Mouse (Mus musculus): ENCODE data around the gene Sms. TPM values are rescaled to one million over a fixed set of nuclear protein-coding genes. Genes with fewer than 3 reads are reported as not detected.

Sms gene
- 90.4 and 102 TPM in 2 replicates for total RNA-seq (2012; rRNA removed)
- 258 and 279 TPM in 2 replicates for total RNA-seq (2014; rRNA removed)
- polyA plus RNA-seq (2012; ENCODE audit: insufficient read length, low read depth), result 180 and 187 TPM in 2 replicates

GRCm38 (mm10) chrX:157491944-157492726 lies at the start of gene Sms:
Sms (minus strand) TSS chrX:157492287.
- Histone ChIP-seq H3K4me2 (ENCODE audit: insufficient read depth, low read depth, poor library complexity, severe bottlenecking) (peak within 1 kb of the TSS; percentile 71), H3K4me1 (ENCODE audit: control insufficient read depth in 1 of 2, insufficient read depth in 2 of 2) (peaks cover 0 to 14% of the 10 kb centered on the region in 2 experiments; a peak in 2 of 4 replicates), H3K9me3 (replicated peaks; ENCODE audit: low read length) (no peaks in the 10 kb centered on the region), H3K9ac (ENCODE audit: insufficient read depth, low read depth) (peak within 1 kb of the TSS; percentile 91), H3K27me3 (replicated peaks) (no peaks in the 10 kb centered on the region), H3K4me3 (replicated peaks in 1 of 3; ENCODE audit: low read depth in 2 of 3, low read length in 2 of 3, poor library complexity in 1 of 3) (peak within 1 kb of the TSS; percentile 61 to 100 (median 65)), H3K27ac (ENCODE audit: insufficient read depth, low read depth) (peak within 1 kb of the TSS; percentile 96), H3K79me2 (replicated peaks; ENCODE audit: control insufficient read depth, extremely low read depth, insufficient read depth, poor library complexity, severe bottlenecking) (peaks cover 39% of the 10 kb centered on the region), H3K36me3 (replicated peaks in 1 of 2; ENCODE audit: control insufficient read depth in 1 of 2, insufficient read depth in 1 of 2, low read length in 1 of 2) (peaks cover 0 to 3% of the 10 kb centered on the region in 2 experiments)
- peak; percentile 41 for TF ChIP-seq MXI1 (IDR thresholded peaks at IDR 0.05; ENCODE audit: low read depth, low read length)
- TF ChIP-seq ZNF384 (IDR thresholded peaks at IDR 0.05; ENCODE audit: low read depth, low read length), result no peak
- no peak for TF ChIP-seq GABPA (IDR thresholded peaks at IDR 0.05; ENCODE audit: insufficient replicate concordance, low read depth, low read length)
- TF ChIP-seq BHLHE40 (IDR thresholded peaks at IDR 0.05; ENCODE audit: low read depth, low read length), result peak; percentile 3; the same call in 1 of the 2 replicates
- TF ChIP-seq MYC (IDR thresholded peaks at IDR 0.05; ENCODE audit: low read depth, low read length), result peak; percentile 47; the same call in 1 of the 2 replicates
- TF ChIP-seq POLR2A (IDR thresholded peaks at IDR 0.05; ENCODE audit: low read depth, low read length), result peak; percentile 52; the same call in 1 of the 2 replicates
- no peak for TF ChIP-seq USF2 (conservative IDR thresholded peaks at IDR 0.05; ENCODE audit: low read depth, low read length)
- no peak; the same call in 1 of the 2 replicates for TF ChIP-seq HCFC1 (IDR thresholded peaks at IDR 0.05; ENCODE audit: low read depth, low read length)
- no peak for TF ChIP-seq CHD2 (IDR thresholded peaks at IDR 0.05; ENCODE audit: low read length)
- TF ChIP-seq JUND (conservative IDR thresholded peaks at IDR 0.05; ENCODE audit: low read depth, low read length), result no peak
- no peak for TF ChIP-seq RCOR1 (conservative IDR thresholded peaks at IDR 0.05; ENCODE audit: low read depth, low read length)
- TF ChIP-seq KAT2A (IDR thresholded peaks at IDR 0.05; ENCODE audit: insufficient replicate concordance, low read length), result no peak
- peak; percentile 62 for TF ChIP-seq TCF12 (IDR thresholded peaks at IDR 0.05; ENCODE audit: low read depth, low read length)
- peak; percentile 80 for TF ChIP-seq ELF1 (IDR thresholded peaks at IDR 0.05; ENCODE audit: low read depth, low read length)
- no peak for TF ChIP-seq EP300 (IDR thresholded peaks at IDR 0.05; ENCODE audit: low read length)
- no peak for TF ChIP-seq RAD21 (IDR thresholded peaks at IDR 0.05; ENCODE audit: low read depth, low read length)
- no peak for TF ChIP-seq CTCF (conservative IDR thresholded peaks at IDR 0.05 in 1 of 2, IDR thresholded peaks at IDR 0.05 in 1 of 2; ENCODE audit: low read depth in 2 of 2, low read length in 2 of 2)
- TF ChIP-seq MAX (IDR thresholded peaks at IDR 0.05; ENCODE audit: low read length), result peak; percentile 46; the same call in 1 of the 2 replicates
- TF ChIP-seq POLR2AphosphoS2 (IDR thresholded peaks at IDR 0.05; ENCODE audit: low read depth, low read length), result no peak
- peak; percentile 58 for TF ChIP-seq NELFE (IDR thresholded peaks at IDR 0.05; ENCODE audit: low read depth, low read length)
- TF ChIP-seq MAFK (IDR thresholded peaks at IDR 0.05; ENCODE audit: insufficient replicate concordance, low read length), result no peak
- peak; percentile 31; the same call in 1 of the 2 replicates for TF ChIP-seq MEF2A (IDR thresholded peaks at IDR 0.05; ENCODE audit: borderline replicate concordance, low read depth, low read length)
- TF ChIP-seq E2F4 (IDR thresholded peaks at IDR 0.05; ENCODE audit: insufficient replicate concordance, low read depth, low read length), result no peak
- TF ChIP-seq CHD1 (IDR thresholded peaks at IDR 0.05; ENCODE audit: low read depth, low read length), result no peak
- 0 out of 2 replicates have a peak, but pooled peaks have one; percentile 26 for TF ChIP-seq IRF4 (IDR thresholded peaks at IDR 0.05; ENCODE audit: low read depth, low read length)
- TF ChIP-seq UBTF (IDR thresholded peaks at IDR 0.05; ENCODE audit: low read depth, low read length), result no peak
- no peak for TF ChIP-seq ZC3H11A (IDR thresholded peaks at IDR 0.05; ENCODE audit: low read depth, low read length)
- peak; percentile 46; the same call in 1 of the 2 replicates for TF ChIP-seq TBP (conservative IDR thresholded peaks at IDR 0.05; ENCODE audit: low read depth, low read length)
- TF ChIP-seq NRF1 (IDR thresholded peaks at IDR 0.05; ENCODE audit: low read depth, low read length), result peak; percentile 46; the same call in 1 of the 2 replicates
- 0 out of 2 replicates have a peak, but pooled peaks have one; percentile 14 for TF ChIP-seq ETS1 (conservative IDR thresholded peaks at IDR 0.05; ENCODE audit: low read depth, low read length)
- no peak for TF ChIP-seq PAX5 (IDR thresholded peaks at IDR 0.05; ENCODE audit: low read length)
- no peak for TF ChIP-seq JUN (IDR thresholded peaks at IDR 0.05; ENCODE audit: insufficient read depth, low read depth, low read length)
- TF ChIP-seq USF1 (IDR thresholded peaks at IDR 0.05; ENCODE audit: low read depth, low read length), result no peak
- TF ChIP-seq MAZ (IDR thresholded peaks at IDR 0.05; ENCODE audit: low read depth, low read length), result no peak
- TF ChIP-seq ZMIZ1 (IDR thresholded peaks at IDR 0.05; ENCODE audit: low read depth, low read length), result peak; percentile 57; the same call in 1 of the 2 replicates
- TF ChIP-seq ZKSCAN1 (IDR thresholded peaks at IDR 0.05; ENCODE audit: borderline replicate concordance, low read depth, low read length), result no peak
- TF ChIP-seq SMC3 (IDR thresholded peaks at IDR 0.05; ENCODE audit: low read depth, low read length), result no peak
- TF ChIP-seq SIN3A (IDR thresholded peaks at IDR 0.05; ENCODE audit: low read length), result no peak
- in situ Hi-C loops (cut with MboI; ENCODE audit: low pct_ligation_motif_present, low pct_unique_long_range_greater_than_20kb, low sequenced_read_pairs) (no loop called here), dilution Hi-C loops (cut with MboI; ENCODE audit: extremely low pct_ligation_motif_present, extremely low pct_unique_long_range_greater_than_20kb, low sequenced_read_pairs) (no loop called here)
- peak; percentile 80 for DNase-seq (ENCODE audit: extremely low read depth)
